Mouse (Mus musculus) bone marrow macrophage, adult 2 months (primary cell): ENCODE measurements around the gene Hist4h4.

Source experiments
- CTCF ChIP-seq: IDR thresholded peaks from 2 replicates; pipeline ENCODE4 v1.5.1; 2012; ENCODE audit warnings: low read depth, mild to moderate bottlenecking, low read length, moderate library complexity
- POLR2A ChIP-seq: IDR thresholded peaks from 2 replicates; pipeline ENCODE4 v1.6.1; 2012; ENCODE audit warnings: mild to moderate bottlenecking, low read depth, low read length, borderline replicate concordance

- no peak for TF ChIP-seq CTCF
- TF ChIP-seq POLR2A, result no peak
Observed at GRCm38 (mm10) chr6:136835352-136835751, 31.1 kb upstream of the Hist4h4 start, which contains the start of gene Smco3.
